Mouse (Mus musculus): ENCODE measurements around the gene Slc25a16.
"Not testable (repeated sequence)": the region's sequence is repeated elsewhere in the genome, so short reads cannot be mapped to it uniquely, and the experiment has no call there.

Gene Slc25a16

DNA sequence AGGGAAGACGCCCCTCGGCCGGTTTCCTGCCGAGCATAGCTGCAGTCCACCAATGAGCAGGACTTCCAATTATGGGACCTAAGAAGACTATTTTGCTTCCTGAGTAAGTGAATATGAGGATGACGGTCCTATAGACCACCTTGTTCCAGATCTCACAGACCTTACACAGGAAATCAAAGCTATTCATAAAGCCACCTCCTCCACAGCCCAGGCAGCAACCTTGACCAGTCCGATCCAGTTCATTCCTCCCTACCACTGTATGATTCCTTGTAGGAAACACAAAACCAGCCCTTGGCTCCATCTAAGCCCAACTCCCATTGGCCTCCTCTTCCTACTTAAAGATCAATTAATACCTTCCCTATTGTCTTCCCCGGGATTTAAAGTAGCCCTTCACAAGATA lies 14.1 kb upstream of the Slc25a16 start:
- DNase-seq = no peak

DNA sequence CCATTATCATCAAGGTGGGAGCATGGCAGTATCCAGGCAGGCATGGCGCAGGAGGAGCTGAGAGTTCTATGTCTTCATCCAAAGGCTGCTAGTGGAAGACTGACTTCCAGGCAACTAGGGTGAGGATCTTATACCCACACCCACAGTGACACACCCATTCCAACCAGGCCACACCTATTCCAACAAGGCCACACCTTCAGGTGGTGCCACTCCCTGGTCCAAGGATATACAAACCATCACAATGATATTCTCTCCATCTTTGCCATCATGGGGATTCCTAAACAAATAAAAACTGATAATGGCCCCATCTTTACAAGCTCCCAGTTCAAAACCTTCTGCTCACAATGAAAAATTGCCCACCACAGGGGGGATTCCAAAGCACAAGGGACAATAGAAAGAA lies 11.5 kb upstream of the Slc25a16 start, which contains the start of gene Tet1:
Gene Tet1, minus strand, starts transcription at position 101 of the 400 bp plus-strand sequence.
- DNase-seq = not testable (repeated sequence)

DNA sequence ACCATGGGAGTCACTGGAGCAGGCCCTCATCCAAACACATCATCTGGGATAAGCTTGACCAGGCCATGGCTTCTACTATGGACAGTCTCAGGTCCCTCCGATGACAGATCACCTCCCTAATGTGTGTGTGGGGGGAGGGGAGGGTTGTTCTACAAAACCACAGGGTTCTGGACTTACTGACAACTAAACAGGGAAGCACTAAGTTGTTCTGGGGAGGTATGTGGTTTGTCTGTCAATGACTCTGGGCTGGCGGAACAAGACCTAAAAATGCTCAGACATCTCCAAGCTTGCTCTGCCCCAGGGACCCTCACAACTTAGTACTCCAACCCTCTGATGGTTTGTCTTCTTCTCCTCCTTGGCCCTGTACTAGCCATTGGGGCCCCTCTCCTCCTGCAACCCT lies 9.3 kb upstream of the Slc25a16 start:
- no peak for DNase-seq

DNA sequence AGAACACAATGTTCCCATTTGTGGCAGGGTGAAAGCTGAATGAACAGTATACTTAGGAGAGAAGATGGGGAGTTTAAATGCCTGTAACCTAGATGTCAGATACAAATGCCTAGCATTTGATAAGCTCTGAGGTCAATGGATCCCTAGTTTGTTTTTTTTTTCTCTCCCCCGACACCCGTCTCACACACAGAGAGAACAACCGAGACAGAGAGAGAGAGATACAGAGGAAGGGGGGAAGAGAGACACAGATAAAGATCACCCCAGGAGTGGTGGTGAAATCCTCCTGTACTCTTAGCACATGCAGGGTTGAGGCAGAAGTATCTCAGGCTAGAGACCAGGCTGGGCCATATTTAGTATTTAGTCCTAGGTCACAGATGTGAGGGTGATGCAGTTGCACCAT lies 1.4 kb upstream of the Slc25a16 start:
- no peak for DNase-seq

DNA sequence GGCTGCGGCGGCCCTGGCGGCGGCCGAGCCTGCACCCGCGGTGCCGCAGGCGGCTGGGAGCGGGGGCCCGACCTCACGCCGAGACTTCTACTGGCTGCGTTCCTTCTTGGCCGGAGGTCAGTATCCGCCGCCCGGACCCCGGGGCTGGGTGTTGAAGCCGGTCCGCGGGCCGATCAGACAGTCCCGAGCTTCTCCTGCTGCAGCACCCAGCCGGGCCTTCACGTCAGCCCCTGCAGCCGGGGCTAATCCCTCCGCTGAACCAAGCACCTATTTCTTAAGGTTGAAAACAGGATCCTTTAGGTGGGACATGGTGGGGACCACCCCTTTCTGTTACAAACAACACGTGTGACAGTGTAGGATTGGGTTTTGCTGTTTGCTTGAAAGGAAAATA lies 328 bp downstream of the Slc25a16 start:
- DNase-seq = no peak

DNA sequence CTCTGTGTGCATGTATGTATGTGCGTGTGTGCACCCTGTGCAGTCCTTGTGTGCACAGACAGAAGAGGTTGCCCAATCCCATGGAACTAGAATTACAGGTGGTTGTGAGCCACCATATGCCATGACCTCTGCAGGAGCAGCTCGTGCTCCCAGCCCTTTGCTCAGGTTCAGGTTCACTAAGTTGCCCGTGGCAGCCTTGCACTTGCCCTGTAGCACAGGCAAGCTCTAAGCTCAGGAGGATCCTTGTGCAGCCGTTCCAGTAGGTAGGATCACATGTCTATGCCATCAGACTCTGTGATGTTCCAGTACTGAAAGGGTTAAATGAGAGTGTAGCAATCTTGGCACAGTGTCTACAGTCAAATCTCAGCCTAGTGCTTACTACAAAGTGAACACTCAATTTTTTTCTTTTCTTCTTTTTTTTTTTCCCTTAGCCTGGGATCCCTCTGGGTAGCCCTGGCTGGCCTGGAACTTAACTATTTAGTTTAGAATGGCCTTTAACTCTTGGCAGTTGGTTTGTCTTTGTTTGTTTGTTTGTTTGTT lies 3.7 kb downstream of the Slc25a16 start:
- DNase-seq = no peak

DNA sequence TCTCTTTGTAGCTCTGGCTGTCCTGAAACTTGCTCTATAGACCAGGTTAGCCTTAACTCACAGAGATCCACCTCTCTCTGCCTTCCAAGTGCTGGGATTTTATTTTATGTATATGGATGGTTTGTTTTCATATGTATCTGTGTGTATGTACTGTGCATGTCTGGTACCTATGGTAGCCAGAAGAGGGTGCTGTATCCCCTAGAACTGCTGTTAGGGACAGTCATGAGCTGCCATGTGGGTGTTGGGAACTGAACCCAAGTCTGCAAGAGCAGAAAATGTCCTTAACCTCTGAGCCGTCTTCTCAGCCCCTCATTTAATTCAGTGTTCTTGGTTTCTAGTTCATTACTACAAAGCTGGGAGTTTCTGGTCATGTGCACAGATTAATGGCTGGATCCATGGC lies 11.9 kb downstream of the Slc25a16 start:
- DNase-seq = no peak

DNA sequence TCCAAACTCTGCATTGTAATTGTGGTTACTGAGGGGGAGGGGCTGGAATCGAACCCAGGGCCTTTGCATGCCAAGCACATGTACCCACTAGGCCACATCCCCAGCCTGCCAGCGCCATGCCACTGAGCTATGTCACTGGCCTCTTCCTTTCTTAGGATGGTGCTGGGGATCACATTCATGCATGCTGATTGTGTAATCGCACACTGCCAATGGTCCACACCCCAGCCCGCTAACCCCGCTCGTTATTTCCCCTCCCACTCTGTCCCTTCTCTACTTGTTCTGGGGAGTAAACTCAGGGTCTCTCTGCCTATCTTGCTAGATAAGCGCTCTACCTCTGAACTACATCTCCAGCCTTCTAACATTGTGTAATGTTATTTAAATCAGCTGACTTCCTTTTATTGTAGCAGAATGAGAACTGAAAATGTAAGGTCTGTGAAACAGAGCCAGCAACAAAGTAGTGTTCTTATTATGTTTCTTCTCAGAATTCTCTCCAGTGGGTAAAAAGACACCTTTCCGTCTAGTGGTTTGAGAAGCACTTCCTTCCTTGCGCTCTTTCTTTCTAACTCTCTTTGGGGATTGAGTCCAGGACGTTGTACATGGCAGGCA lies 24.6 kb downstream of the Slc25a16 start:
- DNase-seq = no peak

DNA sequence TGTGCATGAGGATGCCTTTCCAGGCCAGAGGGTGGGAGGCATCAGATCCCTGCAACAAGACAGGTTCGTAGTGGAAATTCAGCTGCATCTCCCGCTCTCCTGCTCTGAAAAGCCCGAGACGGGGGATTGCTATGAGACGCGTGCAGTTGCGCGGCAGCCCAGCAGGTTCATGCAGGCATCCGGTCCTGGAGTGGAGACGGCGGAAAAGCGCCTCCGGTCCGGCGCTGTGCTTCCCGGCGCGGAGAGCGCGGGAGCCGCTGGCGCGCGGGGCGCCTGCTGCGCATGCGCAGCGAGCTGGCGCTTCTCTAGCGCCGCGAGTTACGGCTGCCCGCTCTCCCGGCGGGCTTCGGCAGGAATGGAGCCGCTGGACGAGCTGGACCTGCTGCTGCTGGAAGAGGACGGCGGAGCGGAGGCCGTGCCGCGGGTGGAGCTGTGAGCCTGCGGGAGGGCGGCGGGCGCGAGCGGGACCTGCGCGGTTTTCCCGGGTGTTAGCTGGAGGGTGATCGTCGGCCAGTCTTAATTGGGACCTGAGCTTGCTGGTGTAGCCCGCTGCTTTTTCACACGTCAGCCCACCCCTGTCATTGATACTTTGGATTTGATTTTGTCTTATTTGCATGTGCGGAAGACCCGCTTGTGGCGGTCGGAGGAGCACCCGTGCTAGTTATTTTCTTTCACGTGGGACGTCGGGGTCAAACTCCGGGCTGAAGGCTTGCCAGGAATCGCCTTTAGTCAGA lies 26.5 kb downstream of the Slc25a16 start, which contains the start of gene Dna2:
Gene Dna2, plus strand, starts transcription at position 289 of the 734 bp plus-strand sequence.
- DNase-seq = peak; percentile 84

DNA sequence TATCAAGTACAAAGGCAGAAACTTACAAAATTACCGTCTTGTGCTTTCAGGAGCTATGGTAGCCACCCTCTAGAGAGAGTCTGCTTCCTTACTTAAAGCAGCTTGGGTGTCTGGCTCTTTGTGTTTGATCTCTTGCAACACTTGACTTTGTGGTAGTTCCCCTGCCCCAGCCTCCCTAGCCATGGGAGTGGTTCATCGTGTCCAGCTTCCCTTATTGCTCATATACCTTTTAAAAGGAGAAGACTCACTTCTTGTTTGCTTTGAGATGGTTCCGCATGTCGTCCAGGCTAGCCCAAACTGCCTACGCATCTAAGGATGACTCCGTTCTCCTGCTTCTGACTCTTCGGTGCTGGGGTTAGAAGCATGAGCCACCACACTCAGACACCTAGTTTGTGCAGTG lies 28.1 kb downstream of the Slc25a16 start:
- DNase-seq = no peak

DNA sequence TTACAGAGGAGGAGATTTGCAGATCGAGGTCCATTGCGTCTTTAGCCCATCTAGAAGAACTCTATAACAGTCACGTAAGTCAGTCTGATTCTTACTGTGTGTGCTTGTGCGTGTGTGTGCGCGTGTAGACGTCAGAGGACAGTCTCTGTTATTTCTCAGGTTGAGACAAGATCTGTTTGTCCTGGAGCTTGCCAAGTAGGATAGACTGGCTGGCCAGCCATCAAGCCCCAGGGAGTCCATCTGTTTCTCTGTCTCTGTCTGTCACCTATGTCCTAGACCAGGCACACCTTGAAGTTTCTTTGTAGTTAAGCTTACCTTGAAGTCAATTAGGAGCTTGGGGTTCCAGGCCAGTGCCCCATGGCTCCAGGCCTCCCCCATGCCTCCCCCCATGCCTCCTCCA lies 43.5 kb downstream of the Slc25a16 start:
- no peak for DNase-seq

DNA sequence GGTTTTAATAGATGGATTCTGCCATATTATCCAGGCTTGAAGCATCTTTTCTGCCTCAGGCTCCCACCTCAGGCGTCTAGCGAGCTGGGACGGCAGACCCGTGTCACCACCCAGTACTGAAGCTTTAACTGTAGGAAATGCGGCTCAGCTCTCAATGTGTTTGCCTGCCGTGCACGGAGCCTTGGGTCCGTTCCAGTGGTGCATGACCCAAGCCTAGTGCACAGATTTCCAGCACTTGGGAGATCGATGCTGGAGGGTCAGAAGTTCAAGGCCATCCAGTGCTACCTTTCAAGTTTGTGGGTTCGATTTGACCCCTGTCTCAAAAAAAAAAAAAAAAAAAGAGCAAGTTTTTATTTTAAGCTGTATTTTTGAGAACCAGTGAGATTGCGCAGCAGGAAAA lies 45.4 kb downstream of the Slc25a16 start:
- DNase-seq = no peak

DNA sequence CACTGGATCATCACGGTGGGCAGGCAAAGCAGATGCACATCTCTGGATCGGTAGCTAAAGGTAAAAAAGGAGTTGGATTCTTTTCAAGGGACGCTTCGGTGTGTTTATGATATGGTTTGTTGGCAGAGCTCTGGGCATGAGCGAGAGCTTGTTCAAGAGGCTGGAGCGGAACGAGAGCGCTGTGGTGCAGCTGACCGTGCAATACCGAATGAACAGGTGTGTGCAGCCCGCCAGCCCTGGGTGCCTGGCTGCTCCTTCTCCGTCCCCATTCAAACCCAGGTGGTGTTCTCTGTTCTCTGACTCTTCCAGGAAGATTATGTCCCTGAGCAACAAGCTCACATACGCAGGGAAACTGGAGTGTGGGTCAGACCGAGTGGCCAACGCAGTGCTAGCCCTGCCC lies 45.9 kb downstream of the Slc25a16 start:
- no peak for DNase-seq

DNA sequence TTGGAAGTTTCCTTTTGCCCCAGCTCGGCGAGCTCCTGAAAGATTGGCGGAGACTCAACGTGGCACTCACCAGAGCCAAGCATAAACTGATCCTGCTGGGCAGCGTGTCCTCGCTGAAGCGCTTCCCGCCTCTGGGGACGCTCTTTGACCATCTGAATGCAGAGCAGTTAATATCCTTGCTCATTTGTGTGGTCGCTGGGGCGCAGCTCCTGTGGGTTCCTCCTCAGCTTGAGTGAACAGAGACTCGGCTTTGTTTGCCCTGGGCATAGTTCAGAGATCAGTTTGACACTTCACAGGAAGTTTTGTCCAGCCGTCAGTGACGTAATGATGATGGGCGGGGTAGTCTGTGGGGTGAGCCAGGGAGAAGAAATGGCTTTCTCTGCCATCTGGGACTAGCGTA lies 51.4 kb downstream of the Slc25a16 start:
- no peak for DNase-seq

DNA sequence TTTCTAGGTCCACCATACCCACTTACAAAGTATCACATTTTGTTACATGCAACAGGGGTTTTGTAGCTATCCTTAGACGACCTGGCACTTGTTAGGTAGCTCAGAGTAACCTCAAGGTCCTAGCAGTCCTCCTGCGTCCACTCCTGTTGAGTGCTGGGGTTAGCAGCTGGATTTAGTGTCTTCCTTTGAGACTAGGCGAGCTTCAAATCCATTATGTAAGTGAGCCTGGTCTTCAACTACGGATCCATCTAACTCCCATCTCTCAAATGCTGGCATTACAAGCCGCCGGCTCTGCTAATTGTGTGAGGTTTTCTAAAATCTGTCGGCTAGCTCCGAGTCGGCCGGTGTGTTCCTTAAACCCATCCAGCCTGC lies 59.2 kb downstream of the Slc25a16 start:
- DNase-seq = no peak

DNA sequence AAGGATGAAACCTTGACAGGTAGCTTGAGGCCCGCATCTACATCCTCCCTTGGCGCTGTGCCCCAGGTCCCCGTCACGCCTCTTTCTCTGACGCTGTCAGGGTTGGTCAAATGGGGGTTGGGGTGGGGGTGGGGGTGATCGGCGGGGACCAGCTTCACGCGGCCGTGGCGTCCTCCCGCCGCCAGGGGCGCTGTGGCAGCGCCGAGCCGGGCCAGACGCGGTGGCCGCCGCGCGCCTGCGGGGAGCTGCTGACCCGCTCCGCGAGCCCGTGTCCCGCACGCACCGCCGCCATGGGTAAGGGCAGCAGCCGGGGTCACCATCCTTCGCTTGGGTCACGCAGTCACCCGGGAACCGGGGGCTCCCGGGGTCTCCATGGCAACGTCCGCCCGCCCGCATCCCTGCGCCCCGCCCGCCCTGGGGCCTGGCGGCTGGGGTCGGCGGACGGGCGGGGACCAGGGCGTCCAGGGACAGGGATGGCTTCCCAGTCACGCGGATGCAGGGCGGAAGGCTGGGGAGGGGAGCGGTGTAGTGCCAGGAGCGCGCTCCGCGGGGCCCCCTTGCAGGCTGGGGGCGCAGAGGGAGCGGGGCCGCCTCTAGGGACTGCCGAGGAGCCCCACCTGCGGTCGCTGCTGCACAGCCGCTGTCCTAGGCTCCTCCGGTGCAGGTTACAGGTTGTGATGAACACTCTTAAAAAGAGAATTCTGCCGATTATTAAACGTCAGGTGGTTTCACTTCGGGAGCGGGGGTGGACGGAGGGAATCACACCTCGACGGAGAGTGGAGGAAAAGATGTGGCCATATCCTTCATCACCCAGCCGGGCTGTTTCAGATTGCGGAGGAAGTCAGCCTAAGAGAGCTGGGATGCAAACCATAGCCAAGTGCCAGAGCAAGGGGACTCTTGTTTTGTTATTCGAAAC lies 59.9 kb downstream of the Slc25a16 start, which contains the start of gene Rufy2:
Gene Rufy2, plus strand, starts transcription at position 185 of the 916 bp plus-strand sequence.
- DNase-seq = peak; percentile 86

DNA sequence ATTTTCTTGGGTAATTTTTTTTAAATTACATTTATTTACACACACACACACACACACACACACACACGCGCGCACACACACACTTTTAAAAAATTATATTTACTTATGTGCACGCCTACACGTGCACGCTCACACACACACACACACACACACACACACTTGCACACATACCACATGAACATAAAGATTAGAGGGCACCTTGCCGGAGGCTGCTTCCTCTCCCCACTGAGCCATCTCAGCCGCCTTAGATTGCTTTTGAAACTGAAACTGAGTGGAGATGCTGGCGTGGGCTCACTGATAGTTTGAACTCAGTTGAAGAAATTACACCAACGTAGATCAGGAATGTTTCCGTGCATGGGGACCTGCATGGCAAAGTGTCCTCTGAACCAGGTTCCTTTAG lies 63.6 kb downstream of the Slc25a16 start:
- DNase-seq = no peak

DNA sequence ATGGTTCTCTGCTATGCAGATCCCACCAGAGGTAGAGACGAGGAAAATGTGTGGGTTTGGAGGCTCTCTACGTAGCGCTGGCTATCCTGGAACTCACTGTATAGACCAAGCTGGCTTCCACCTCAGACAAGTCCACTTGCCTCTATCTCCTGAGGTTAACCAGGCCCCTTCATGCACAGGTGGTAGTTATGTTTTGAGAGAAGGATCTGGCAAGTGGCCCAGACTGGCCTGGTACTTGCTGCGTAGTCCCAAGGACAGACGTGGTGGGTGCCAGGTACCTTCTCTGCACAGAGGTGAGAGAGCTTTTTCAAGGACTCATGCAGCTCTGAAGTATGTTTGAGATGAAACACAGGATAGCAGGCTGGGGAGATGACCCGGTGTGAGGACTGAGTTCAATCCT lies 64.1 kb downstream of the Slc25a16 start:
- no peak for DNase-seq

DNA sequence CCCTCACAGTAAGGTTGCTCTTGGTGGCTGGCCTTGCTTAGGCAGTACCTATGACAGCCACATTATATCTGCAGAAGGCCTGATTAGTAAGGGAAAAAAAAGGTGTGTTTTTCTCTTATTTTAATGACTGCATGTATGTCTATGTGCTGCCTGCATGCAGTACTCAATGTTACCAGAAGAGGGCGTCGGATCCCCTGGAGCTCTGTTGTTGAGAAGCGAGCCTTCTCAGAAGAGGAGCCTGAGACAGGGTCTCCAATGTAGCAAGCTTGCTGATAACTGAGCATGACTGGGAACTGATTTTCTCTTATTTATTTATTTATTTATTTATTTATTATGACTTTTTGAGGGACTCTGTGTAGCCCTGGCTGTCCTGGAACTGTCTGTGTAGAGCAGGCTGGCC lies 66.9 kb downstream of the Slc25a16 start:
- no peak for DNase-seq

DNA sequence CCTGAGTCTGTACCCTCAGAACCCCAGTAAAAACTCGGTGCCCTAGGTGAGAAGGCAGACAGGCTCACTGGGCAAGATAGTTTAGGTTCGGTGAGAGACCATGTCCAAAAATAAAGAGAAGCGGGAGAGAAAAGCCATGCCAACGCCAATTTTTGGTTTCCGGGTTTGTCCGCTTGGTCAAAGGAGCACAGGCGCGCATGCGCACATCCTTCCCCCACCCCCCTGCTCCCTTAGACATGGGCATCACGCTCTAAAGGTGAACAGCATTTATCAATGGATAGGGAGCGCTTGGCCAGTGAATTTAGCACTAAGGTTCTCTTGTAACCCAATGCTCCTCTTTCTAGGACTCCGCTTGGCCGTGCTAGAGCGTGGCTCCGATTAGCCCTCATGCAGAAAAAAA lies 70.2 kb downstream of the Slc25a16 start:
- DNase-seq = no peak

DNA sequence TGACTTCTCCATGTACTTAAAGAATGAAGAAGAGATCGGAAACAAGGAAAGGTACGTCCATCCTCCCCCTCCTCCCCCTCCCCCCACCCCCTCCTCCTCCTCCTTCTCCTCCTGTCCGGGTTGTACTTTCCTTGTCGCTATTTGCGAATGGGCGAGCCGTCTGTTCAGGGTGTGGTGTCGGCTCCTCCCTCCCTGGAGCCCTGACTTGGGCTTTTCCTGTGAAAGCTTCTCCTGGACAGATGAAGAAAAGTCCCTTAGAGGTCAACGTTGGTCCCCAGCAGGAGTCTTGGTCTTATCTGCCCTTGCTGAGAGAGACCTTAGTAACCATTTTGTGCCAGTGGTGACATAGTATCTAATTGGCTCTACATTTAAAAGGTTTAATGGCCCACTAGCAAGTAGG lies 73.6 kb downstream of the Slc25a16 start:
- DNase-seq = no peak
